Mouse (Mus musculus): ENCODE data around the gene Cutal. TPM values are rescaled to one million over a fixed set of nuclear protein-coding genes. Genes with fewer than 3 reads are reported as not detected.
A peak's percentile ranks its signal among the peaks of the same experiment; 100 is the strongest.

Gene Cutal
- polyA plus RNA-seq, 1 experiment: 0.02 TPM

DNA sequence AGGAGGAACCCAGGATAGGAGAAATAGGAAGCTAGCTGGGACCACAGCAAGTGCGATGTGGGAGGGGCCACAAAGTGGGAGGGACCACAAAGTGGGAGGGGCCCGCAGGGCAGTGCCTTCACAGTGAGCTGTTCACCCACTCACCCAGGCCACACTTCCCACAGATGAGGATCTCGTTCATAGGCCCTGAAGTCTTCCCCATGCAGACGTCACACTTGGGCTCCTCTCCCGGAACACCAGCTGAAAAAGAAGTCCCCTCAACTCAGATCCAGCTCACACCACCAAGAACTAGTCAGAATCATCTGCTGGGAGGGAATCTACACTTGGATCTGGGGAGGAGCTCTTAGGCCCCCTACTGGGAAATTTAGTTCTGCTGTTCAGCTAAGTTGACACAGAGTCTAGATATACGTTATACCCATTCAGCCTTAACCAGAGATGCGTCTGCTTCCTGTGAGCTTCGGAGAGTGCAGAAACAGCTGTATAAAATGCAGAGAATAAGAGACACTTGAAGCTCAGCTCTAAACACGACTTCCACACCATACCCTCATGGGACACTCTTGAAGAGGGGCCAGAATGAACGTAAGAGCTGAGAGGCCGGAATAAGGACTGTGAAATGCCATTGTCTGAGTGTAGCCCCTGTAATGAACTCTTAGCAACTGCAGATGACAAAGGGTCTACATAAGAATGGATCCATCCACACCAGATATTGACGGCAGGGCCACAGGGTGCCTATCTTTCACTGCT lies 32.8 kb downstream of the Cutal start:
- Histone ChIP-seq H3K36me3 (ENCODE audit: control insufficient read depth, insufficient read depth) (peaks cover 49% of the 10 kb centered on the region), H3K27me3 (ENCODE audit: control insufficient read depth, insufficient read depth, insufficient read length) (no peaks in the 10 kb centered on the region)
- no peak for TF ChIP-seq FOSL1 (IDR thresholded peaks at IDR 0.05; ENCODE audit: insufficient read depth, low read length, poor library complexity, severe bottlenecking)
- TF ChIP-seq CTCF (IDR thresholded peaks at IDR 0.05; ENCODE audit: control insufficient read depth, insufficient read depth, insufficient read length): no peak
- TF ChIP-seq MYOD1 (IDR thresholded peaks at IDR 0.05; ENCODE audit: control insufficient read depth, insufficient read length, low read depth): no peak
- no peak for TF ChIP-seq CEBPB (IDR thresholded peaks at IDR 0.05; ENCODE audit: low read depth)
- TF ChIP-seq MAX (IDR thresholded peaks at IDR 0.05): no peak
- TF ChIP-seq MYOG (IDR thresholded peaks at IDR 0.05; ENCODE audit: control insufficient read depth, extremely low read depth, insufficient read length): no peak
- no peak for TF ChIP-seq USF1 (IDR thresholded peaks at IDR 0.05; ENCODE audit: low read depth)

GRCm38 (mm10) chr2:34909719-34910118 lies 35.5 kb downstream of the Cutal start:
- Histone ChIP-seq H3K36me3 (ENCODE audit: control insufficient read depth, insufficient read depth) (peaks cover 34% of the 10 kb centered on the region), H3K27me3 (ENCODE audit: control insufficient read depth, insufficient read depth, insufficient read length) (no peaks in the 10 kb centered on the region), H3K79me2 (ENCODE audit: control insufficient read depth, insufficient read depth) (no peaks in the 10 kb centered on the region), H3K4me3 (ENCODE audit: insufficient read depth, poor library complexity, severe bottlenecking) (no peak overlapping the region), H3ac (ENCODE audit: control insufficient read depth, insufficient read length, low read depth) (no peak overlapping the region), H3K79me3 (ENCODE audit: low read depth) (no peaks in the 10 kb centered on the region)
- TF ChIP-seq MAX (IDR thresholded peaks at IDR 0.05) (no peak), FOSL1 (IDR thresholded peaks at IDR 0.05; ENCODE audit: insufficient read depth, low read length, poor library complexity, severe bottlenecking) (no peak), MYOG (IDR thresholded peaks at IDR 0.05; ENCODE audit: control insufficient read depth, extremely low read depth, insufficient read length) (no peak), CTCF (IDR thresholded peaks at IDR 0.05; ENCODE audit: control insufficient read depth, insufficient read depth, insufficient read length) (no peak), USF1 (IDR thresholded peaks at IDR 0.05; ENCODE audit: low read depth) (no peak), CEBPB (IDR thresholded peaks at IDR 0.05; ENCODE audit: low read depth) (no peak), MYOD1 (IDR thresholded peaks at IDR 0.05; ENCODE audit: control insufficient read depth, insufficient read length, low read depth) (no peak)

More for the DNA sequence above, 32.8 kb downstream of the Cutal start:
- Histone ChIP-seq H3K79me2 (ENCODE audit: control insufficient read depth, insufficient read depth) (no peaks in the 10 kb centered on the region), H3ac (ENCODE audit: control insufficient read depth, insufficient read length, low read depth) (no peak overlapping the region), H3K4me3 (ENCODE audit: insufficient read depth, poor library complexity, severe bottlenecking) (no peak overlapping the region), H3K79me3 (ENCODE audit: low read depth) (no peaks in the 10 kb centered on the region)

DNA sequence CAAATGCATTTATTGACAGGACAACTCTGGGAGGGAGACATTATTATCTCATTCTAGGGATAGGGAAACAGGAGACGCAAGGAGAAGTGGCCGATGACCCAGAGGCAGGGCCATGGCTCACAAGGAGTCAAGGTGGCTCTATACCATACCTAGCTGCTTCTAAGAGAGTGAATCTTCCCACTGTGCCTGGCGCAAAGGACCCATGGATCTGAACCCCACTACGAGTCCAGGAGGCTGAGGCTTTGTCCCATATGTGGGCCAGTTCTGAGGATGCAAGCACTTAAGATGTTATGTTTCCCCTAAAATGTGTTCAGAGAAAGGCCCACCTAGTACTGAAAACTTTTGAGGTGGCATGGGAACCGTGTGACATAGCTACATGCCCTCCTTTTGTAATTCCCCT lies 37.7 kb downstream of the Cutal start:
- TF ChIP-seq MAX (IDR thresholded peaks at IDR 0.05): no peak
- no peak for TF ChIP-seq FOSL1 (IDR thresholded peaks at IDR 0.05; ENCODE audit: insufficient read depth, low read length, poor library complexity, severe bottlenecking)
- no peak for TF ChIP-seq MYOD1 (IDR thresholded peaks at IDR 0.05; ENCODE audit: control insufficient read depth, insufficient read length, low read depth)
- no peak for TF ChIP-seq USF1 (IDR thresholded peaks at IDR 0.05; ENCODE audit: low read depth)
- no peak for TF ChIP-seq CEBPB (IDR thresholded peaks at IDR 0.05; ENCODE audit: low read depth)
- TF ChIP-seq MYOG (IDR thresholded peaks at IDR 0.05; ENCODE audit: control insufficient read depth, extremely low read depth, insufficient read length): no peak
- no peak for TF ChIP-seq CTCF (IDR thresholded peaks at IDR 0.05; ENCODE audit: control insufficient read depth, insufficient read depth, insufficient read length)
- H3K27me3 ChIP-seq (ENCODE audit: control insufficient read depth, insufficient read depth, insufficient read length): no peaks in the 10 kb centered on the region
- no peaks in the 10 kb centered on the region for H3K79me3 ChIP-seq (ENCODE audit: low read depth)
- H3K79me2 ChIP-seq (ENCODE audit: control insufficient read depth, insufficient read depth): no peaks in the 10 kb centered on the region
- H3K4me3 ChIP-seq (ENCODE audit: insufficient read depth, poor library complexity, severe bottlenecking): no peak overlapping the region
- peaks cover 34% of the 10 kb centered on the region for H3K36me3 ChIP-seq (ENCODE audit: control insufficient read depth, insufficient read depth)
- H3ac ChIP-seq (ENCODE audit: control insufficient read depth, insufficient read length, low read depth): no peak overlapping the region

- Histone ChIP-seq H3K79me3 (ENCODE audit: low read depth) (no peaks in the 10 kb centered on the region), H3K36me3 (ENCODE audit: control insufficient read depth, insufficient read depth) (peaks cover 34% of the 10 kb centered on the region), H3K27me3 (ENCODE audit: control insufficient read depth, insufficient read depth, insufficient read length) (no peaks in the 10 kb centered on the region), H3K79me2 (ENCODE audit: control insufficient read depth, insufficient read depth) (no peaks in the 10 kb centered on the region), H3ac (ENCODE audit: control insufficient read depth, insufficient read length, low read depth) (no peak overlapping the region), H3K4me3 (ENCODE audit: insufficient read depth, poor library complexity, severe bottlenecking) (peak overlapping the region; percentile 71)
- TF ChIP-seq MYOD1 (IDR thresholded peaks at IDR 0.05; ENCODE audit: control insufficient read depth, insufficient read length, low read depth): no peak
- TF ChIP-seq MYOG (IDR thresholded peaks at IDR 0.05; ENCODE audit: control insufficient read depth, extremely low read depth, insufficient read length): no peak
Measured at GRCm38 (mm10) chr2:34912613-34913012, 38.4 kb downstream of the Cutal start.

DNA sequence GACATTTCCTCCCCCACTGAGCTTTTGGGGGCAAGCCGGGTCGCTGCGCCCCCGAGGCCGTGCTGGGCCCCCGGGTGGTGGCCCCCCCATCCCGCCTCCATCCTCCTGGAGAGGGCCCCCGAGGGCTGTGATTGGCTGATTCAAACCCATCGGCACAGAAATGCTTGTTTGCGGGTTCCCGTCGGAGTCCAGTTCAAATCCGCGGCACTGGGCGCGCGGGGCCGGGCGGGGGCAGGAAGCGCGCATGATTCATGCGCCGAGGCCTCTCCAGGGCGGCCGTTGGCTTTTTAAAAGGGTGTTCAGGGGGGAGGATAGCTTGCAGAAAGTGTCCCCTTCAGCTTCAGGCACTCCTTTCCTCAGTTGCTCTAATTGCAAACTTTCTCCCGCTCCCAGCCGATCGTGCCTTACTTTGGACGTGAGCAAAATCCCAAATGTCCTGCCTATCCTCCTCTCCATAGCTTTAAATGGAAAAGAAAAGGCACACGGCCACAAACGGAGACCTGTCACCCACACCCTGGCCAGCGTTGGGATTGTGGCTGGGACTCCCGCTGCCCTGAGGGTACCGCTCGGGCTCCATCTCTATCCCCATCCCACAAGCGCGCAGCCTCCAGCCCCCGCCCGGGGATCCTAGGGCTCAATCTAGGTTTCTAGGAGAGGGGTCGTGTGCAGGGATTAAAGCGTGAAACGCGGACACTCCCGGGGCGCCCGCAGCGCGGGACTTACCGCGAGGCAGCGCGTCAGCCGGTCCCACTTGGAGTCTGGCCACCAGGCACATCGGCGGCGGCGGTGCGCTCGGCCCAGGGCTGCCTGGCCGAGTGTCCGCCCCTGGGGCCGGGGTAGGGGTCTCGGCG lies 39.2 kb downstream of the Cutal start, which contains the start of gene Phf19:
Phf19 (minus strand) TSS at position 809 of the 851 bp plus-strand sequence.
- peak within 1 kb of the TSS; percentile 71 for H3K4me3 ChIP-seq (ENCODE audit: insufficient read depth, poor library complexity, severe bottlenecking)
- H3ac ChIP-seq (ENCODE audit: control insufficient read depth, insufficient read length, low read depth): peak within 1 kb of the TSS; percentile 36
- H3K79me3 ChIP-seq (ENCODE audit: low read depth): no peaks in the 10 kb centered on the region
- peaks cover 34% of the 10 kb centered on the region for H3K36me3 ChIP-seq (ENCODE audit: control insufficient read depth, insufficient read depth)
- no peak for TF ChIP-seq FOSL1 (IDR thresholded peaks at IDR 0.05; ENCODE audit: insufficient read depth, low read length, poor library complexity, severe bottlenecking)
- no peak for TF ChIP-seq USF1 (IDR thresholded peaks at IDR 0.05; ENCODE audit: low read depth)
- no peak for TF ChIP-seq MAX (IDR thresholded peaks at IDR 0.05)
- no peak for TF ChIP-seq MYOG (IDR thresholded peaks at IDR 0.05; ENCODE audit: control insufficient read depth, extremely low read depth, insufficient read length)
- H3K27me3 ChIP-seq (ENCODE audit: control insufficient read depth, insufficient read depth, insufficient read length): no peaks in the 10 kb centered on the region
- no peaks in the 10 kb centered on the region for H3K79me2 ChIP-seq (ENCODE audit: control insufficient read depth, insufficient read depth)

Data from C2C12 (cell line).